7 mouse cellular contexts compared by ENCODE assay signal in the genomic region with DNA sequence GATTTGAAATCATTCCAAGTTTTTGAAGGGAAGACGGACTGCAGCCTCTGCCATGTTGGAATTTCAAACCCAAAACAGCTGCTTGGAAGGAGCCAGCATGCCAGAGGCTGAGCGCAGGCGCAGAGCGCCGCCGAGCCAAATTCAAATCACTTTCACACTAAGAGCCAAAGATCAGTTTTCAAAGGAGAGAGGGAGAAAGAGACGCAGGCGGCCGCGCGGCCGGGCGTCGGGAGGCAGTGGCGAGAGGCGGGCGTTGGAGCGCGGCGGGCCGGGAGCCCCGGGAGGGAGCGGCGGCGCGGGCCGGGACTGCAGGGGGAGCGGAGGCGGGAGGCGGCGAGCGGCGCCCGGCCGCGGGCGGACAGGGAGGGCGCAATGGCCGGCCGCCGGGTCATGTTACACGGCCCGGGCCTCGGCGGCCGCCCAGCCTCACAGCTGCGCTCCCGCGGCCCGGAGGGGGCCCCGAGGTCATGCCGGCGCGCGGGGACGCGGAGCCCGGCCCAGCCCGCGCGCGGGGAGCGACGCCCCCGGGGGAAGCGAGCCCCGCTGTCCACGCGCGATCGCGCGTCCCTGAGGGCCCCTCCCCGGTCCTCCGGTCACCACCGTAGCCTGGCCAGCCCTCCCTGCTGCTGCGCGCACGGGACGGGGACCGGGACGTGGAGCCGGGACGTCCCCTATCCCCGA. TPM values are rescaled to one million over a fixed set of nuclear protein-coding genes. Genes with fewer than 3 reads are reported as not detected.
A peak's percentile ranks its signal among the peaks of the same experiment; 100 is the strongest.
DNase-seq lines count a peak whose midpoint lies in the region; ATAC-seq and TF ChIP-seq lines count a peak whose summit lies in the region.

A gene (minus strand): TSS at position 102 of the 681 bp plus-strand sequence.

- peak; percentile 79 for ATAC-seq in embryonic facial prominence, embryonic 13.5 days (ENCODE audit: insufficient number of reproducible peaks, insufficient read depth, low FRiP score, low TSS enrichment, low read depth)
- ATAC-seq in limb, embryonic 11.5 days (ENCODE audit: insufficient number of reproducible peaks, low FRiP score, low TSS enrichment, low read depth): peak; percentile 90
- ATAC-seq in midbrain, embryonic 14.5 days (ENCODE audit: low FRiP score, low TSS enrichment): peak; percentile 81
- ATAC-seq in stomach, embryonic 15.5 days (ENCODE audit: insufficient read depth, low FRiP score, low read depth): peak; percentile 84

- DNase-seq in brain, embryonic 14.5 days (ENCODE audit: low read depth): peak; percentile 95
- peak; percentile 80 to 87 for DNase-seq in heart, adult 2 months
- DNase-seq in kidney, adult 2 months: peak; percentile 95
- peak; percentile 88 for DNase-seq in limb, embryonic 11.5 days (ENCODE audit: low spot score)
- peak; percentile 93 for DNase-seq in midbrain, embryonic 14.5 days

- H3K4me3 ChIP-seq in embryonic facial prominence, embryonic 13.5 days: peak within 1 kb of the TSS; percentile 73
- H3K4me3 ChIP-seq in heart, adult 2 months: peak within 1 kb of the TSS; percentile 70
- peak within 1 kb of the TSS; percentile 98 for H3K4me3 ChIP-seq in kidney, adult 2 months (ENCODE audit: insufficient read depth, low read depth, low read length)
- peak within 1 kb of the TSS; percentile 76 for H3K4me3 ChIP-seq in limb, embryonic 11.5 days (ENCODE audit: low read depth, low read length)
- peak within 1 kb of the TSS; percentile 74 for H3K4me3 ChIP-seq in midbrain, embryonic 14.5 days (replicated peaks; ENCODE audit: low read depth, low read length)
- peak within 1 kb of the TSS; percentile 75 for H3K4me3 ChIP-seq in stomach, embryonic 15.5 days (replicated peaks)

- H3K4me2 ChIP-seq in embryonic facial prominence, embryonic 13.5 days: peak within 1 kb of the TSS; percentile 78
- H3K4me2 ChIP-seq in limb, embryonic 11.5 days (ENCODE audit: low read depth, severe bottlenecking): peak within 1 kb of the TSS; percentile 73
- peak within 1 kb of the TSS; percentile 65 for H3K4me2 ChIP-seq in midbrain, embryonic 14.5 days (ENCODE audit: low read length)
- peak within 1 kb of the TSS; percentile 87 for H3K4me2 ChIP-seq in stomach, embryonic 15.5 days

- TF ChIP-seq EP300 in heart, adult 2 months (IDR thresholded peaks at IDR 0.05; ENCODE audit: insufficient read depth, low read depth, low read length): no peak

- under 1% methylated on average over 66 of the region's 85 CpGs for WGBS in embryonic facial prominence, embryonic 13.5 days
- WGBS in heart, adult 2 months: under 1% methylated on average over 76 of the region's 85 CpGs
- under 1% methylated on average over 78 of the region's 85 CpGs for WGBS in kidney, adult 2 months
- WGBS in limb, embryonic 11.5 days: under 1% methylated on average over 56 of the region's 85 CpGs
- under 1% methylated on average over 66 of the region's 85 CpGs for WGBS in midbrain, embryonic 14.5 days
- WGBS in stomach, embryonic 15.5 days: under 1% methylated on average over 38 of the region's 85 CpGs

- intact Hi-C loops in heart, adult 2 months (cut with DNase I): loop anchor here (2.0 to 10.0 kb wide), 4 partner anchors 15 to 173 kb away; no protein-coding TSS in a partner anchor

- TF ChIP-seq CTCF in brain, embryonic 14.5 days (IDR thresholded peaks at IDR 0.05; ENCODE audit: borderline replicate concordance, extremely low read depth, insufficient read depth, insufficient read length): no peak
- TF ChIP-seq CTCF in heart, adult 2 months (IDR thresholded peaks at IDR 0.05): peak; percentile 12; the same call in 1 of the 2 replicates
- no peak for TF ChIP-seq CTCF in kidney, adult 2 months (conservative IDR thresholded peaks at IDR 0.05; ENCODE audit: insufficient read depth, insufficient read length, low read depth, low read length)

- H3K27ac ChIP-seq in embryonic facial prominence, embryonic 13.5 days: peak within 1 kb of the TSS; percentile 94
- peak within 1 kb of the TSS; percentile 62 for H3K27ac ChIP-seq in heart, adult 2 months
- peak within 1 kb of the TSS; percentile 90 for H3K27ac ChIP-seq in kidney, adult 2 months (ENCODE audit: insufficient read depth, low read depth, low read length)
- peak within 1 kb of the TSS; percentile 99 for H3K27ac ChIP-seq in limb, embryonic 11.5 days (replicated peaks; ENCODE audit: low read depth, low read length)
- H3K27ac ChIP-seq in midbrain, embryonic 14.5 days (replicated peaks; ENCODE audit: low read depth, low read length): peak within 1 kb of the TSS; percentile 99
- peak within 1 kb of the TSS; percentile 94 for H3K27ac ChIP-seq in stomach, embryonic 15.5 days

- TF ChIP-seq POLR2A in brain, embryonic 14.5 days (IDR thresholded peaks at IDR 0.05; ENCODE audit: borderline replicate concordance, extremely low read depth, insufficient read depth, insufficient read length, poor library complexity, severe bottlenecking): peak; percentile 44; the same call in 1 of the 2 replicates
- TF ChIP-seq POLR2A in heart, adult 2 months (IDR thresholded peaks at IDR 0.05; ENCODE audit: insufficient read depth, low read depth, low read length): peak; percentile 58; the same call in 1 of the 2 replicates
- peak; percentile 43 for TF ChIP-seq POLR2A in kidney, adult 2 months (IDR thresholded peaks at IDR 0.05; ENCODE audit: low read depth, low read length)

- no peaks in the 10 kb centered on the region for H3K9me3 ChIP-seq in embryonic facial prominence, embryonic 13.5 days
- H3K9me3 ChIP-seq in limb, embryonic 11.5 days (ENCODE audit: control insufficient read depth, low read length): no peaks in the 10 kb centered on the region
- no peaks in the 10 kb centered on the region for H3K9me3 ChIP-seq in midbrain, embryonic 14.5 days (ENCODE audit: control insufficient read depth, low read length)
- no peaks in the 10 kb centered on the region for H3K9me3 ChIP-seq in stomach, embryonic 15.5 days

- peak within 1 kb of the TSS; percentile 92 for H3K9ac ChIP-seq in embryonic facial prominence, embryonic 13.5 days
- H3K9ac ChIP-seq in heart, adult 2 months (ENCODE audit: low read depth, low read length): peak within 1 kb of the TSS; percentile 75
- peak within 1 kb of the TSS; percentile 93 for H3K9ac ChIP-seq in limb, embryonic 11.5 days (ENCODE audit: low read length)
- peak within 1 kb of the TSS; percentile 94 for H3K9ac ChIP-seq in midbrain, embryonic 14.5 days (replicated peaks; ENCODE audit: low read length)
- H3K9ac ChIP-seq in stomach, embryonic 15.5 days: peak within 1 kb of the TSS; percentile 50

- H3K27me3 ChIP-seq in embryonic facial prominence, embryonic 13.5 days: peaks cover under 1% of the 10 kb centered on the region; the same call in 1 of the 2 replicates
- H3K27me3 ChIP-seq in heart, adult 2 months (ENCODE audit: control insufficient read depth, insufficient read depth, low read length): no peaks in the 10 kb centered on the region
- H3K27me3 ChIP-seq in kidney, adult 2 months (replicated peaks; ENCODE audit: control insufficient read depth, insufficient read depth, low read length): no peaks in the 10 kb centered on the region
- H3K27me3 ChIP-seq in limb, embryonic 11.5 days (ENCODE audit: control insufficient read depth, insufficient read depth, low read length): no peaks in the 10 kb centered on the region
- no peaks in the 10 kb centered on the region for H3K27me3 ChIP-seq in midbrain, embryonic 14.5 days (ENCODE audit: control insufficient read depth, insufficient read depth, low read length)
- no peaks in the 10 kb centered on the region for H3K27me3 ChIP-seq in stomach, embryonic 15.5 days (replicated peaks)

- no peaks in the 10 kb centered on the region for H3K36me3 ChIP-seq in embryonic facial prominence, embryonic 13.5 days
- H3K36me3 ChIP-seq in heart, adult 2 months (ENCODE audit: control insufficient read depth, insufficient read depth, low read length): no peaks in the 10 kb centered on the region
- H3K36me3 ChIP-seq in kidney, adult 2 months (ENCODE audit: control insufficient read depth, insufficient read depth, low read length): no peaks in the 10 kb centered on the region
- H3K36me3 ChIP-seq in limb, embryonic 11.5 days (ENCODE audit: control insufficient read depth, insufficient read depth, low read length): no peaks in the 10 kb centered on the region
- no peaks in the 10 kb centered on the region for H3K36me3 ChIP-seq in midbrain, embryonic 14.5 days (ENCODE audit: control insufficient read depth, insufficient read depth, low read length)
- no peaks in the 10 kb centered on the region for H3K36me3 ChIP-seq in stomach, embryonic 15.5 days

- peaks cover 13% of the 10 kb centered on the region for H3K4me1 ChIP-seq in embryonic facial prominence, embryonic 13.5 days
- no peaks in the 10 kb centered on the region for H3K4me1 ChIP-seq in heart, adult 2 months (ENCODE audit: control insufficient read depth, insufficient read depth, low read length)
- no peaks in the 10 kb centered on the region for H3K4me1 ChIP-seq in kidney, adult 2 months (ENCODE audit: control insufficient read depth, insufficient read depth, low read length)
- H3K4me1 ChIP-seq in limb, embryonic 11.5 days (ENCODE audit: control insufficient read depth, insufficient read depth, low read length): no peaks in the 10 kb centered on the region; the same call in 1 of the 2 replicates
- H3K4me1 ChIP-seq in midbrain, embryonic 14.5 days (ENCODE audit: control insufficient read depth, insufficient read depth, low read length): peaks cover 17% of the 10 kb centered on the region; the same call in 1 of the 2 replicates
- no peaks in the 10 kb centered on the region for H3K4me1 ChIP-seq in stomach, embryonic 15.5 days

- H3K79me2 ChIP-seq in heart, adult 2 months (replicated peaks; ENCODE audit: control insufficient read depth, insufficient read depth, low read length): no peaks in the 10 kb centered on the region

RNA-seq across cellular contexts. Expression of the gene that starts here (rescaled TPM):
- 8.8 and 13.7 TPM in 2 replicates for polyA plus RNA-seq in brain, embryonic 14.5 days (2012; rRNA removed)
- 3.9 and 5.4 TPM in 2 replicates for polyA plus RNA-seq in embryonic facial prominence, embryonic 13.5 days (2015; fragmentation: Nextera tagmentation; extraction: Ambion mirVana)
- 10 to 100 TPM in 1 of 2 experiments, 1 to 10 TPM in 1; 8.3 to 17.5 TPM for total RNA-seq in heart, adult 2 months (2021)
- polyA plus RNA-seq in heart, adult 2 months (2012; rRNA removed): 5.0 and 8.9 TPM in 2 replicates
- 3.6 and 3.7 TPM in 2 replicates for polyA plus RNA-seq in kidney, adult 2 months (2012; rRNA removed)
- polyA plus RNA-seq in limb, embryonic 11.5 days (2014; fragmentation: Nextera tagmentation; extraction: Ambion mirVana): 13.4 and 14.8 TPM in 2 replicates
- 19.7 and 21.2 TPM in 2 replicates for polyA plus RNA-seq in midbrain, embryonic 14.5 days (2014; fragmentation: Nextera tagmentation; extraction: Ambion mirVana)
- 3.2 and 3.3 TPM in 2 replicates for polyA plus RNA-seq in stomach, embryonic 15.5 days (2015; fragmentation: Nextera tagmentation; extraction: Ambion mirVana)

Comparison
In these comparisons a context has a peak if more than half of its experiments do, and no peak if none do; other contexts are left out.
1. Peak in every context shown above with its lines: DNase-seq, ATAC-seq, H3K4me3 ChIP-seq and H3K27ac ChIP-seq.